Mouse (Mus musculus) G1E (cell line): ENCODE measurements around the gene 1700001P01Rik.

Experiments used
- CTCF ChIP-seq: IDR thresholded peaks from 2 replicates; pipeline ENCODE4 v1.5.1; 2012; ENCODE audit warnings: low read depth, low read length, inconsistent platforms, mixed read lengths
- GATA1 ChIP-seq: IDR thresholded peaks from 2 replicates; pipeline ENCODE4 v1.6.1; 2012; ENCODE audit warnings: borderline replicate concordance, low read length, inconsistent platforms, mixed read lengths
- TAL1 ChIP-seq: conservative IDR thresholded peaks from 2 replicates; pipeline ENCODE4 v1.6.1; 2012; ENCODE audit warnings: low read depth, low read length, inconsistent platforms, mixed read lengths

GRCm38 (mm10) chr11:97766154-97766881 is 9.4 kb downstream of the 1700001P01Rik start, which contains the start of gene Cwc25:
- TF ChIP-seq CTCF (no peak), TAL1 (no peak), GATA1 (no peak)
